Mouse (Mus musculus) B cell, adult 2 months (primary cell): ENCODE data around the gene Tal1.

Experiments used
- DNase-seq, 2 experiments: peaks; one replicate each; pipeline ENCODE4 v3.0.0; 2022

Gene Tal1

DNA sequence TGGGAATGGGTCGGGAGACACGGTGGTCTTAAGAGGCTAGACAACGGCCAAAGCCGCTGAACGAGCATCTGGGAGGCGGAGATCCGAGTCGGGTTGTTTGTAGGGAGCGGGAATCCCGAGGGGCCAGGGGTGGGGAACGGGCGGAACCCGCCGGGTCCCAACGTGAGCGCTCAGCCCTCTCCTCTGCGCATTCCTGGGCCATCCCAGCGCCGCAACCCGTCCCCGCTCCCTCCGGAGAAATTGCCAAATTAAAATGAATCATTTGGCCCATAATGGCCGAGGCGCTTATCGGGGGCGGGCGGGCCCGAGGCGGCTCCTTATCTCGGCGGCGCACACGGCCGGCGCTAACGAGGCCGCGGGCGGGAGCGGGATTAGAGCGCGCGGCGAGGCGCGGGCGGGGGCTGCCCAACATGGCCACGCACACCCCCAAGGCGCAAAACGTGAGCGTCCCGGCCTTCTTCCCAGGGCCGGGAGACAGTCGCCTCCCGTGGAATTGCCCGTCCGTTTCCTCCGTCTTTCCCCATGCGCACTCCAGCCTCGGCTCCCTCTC lies at the start of gene Tal1:
Gene Tal1, plus strand, starts transcription at position 56 of the 550 bp plus-strand sequence.
- peak in 1 of 2 experiments; percentile 36 for DNase-seq

DNA sequence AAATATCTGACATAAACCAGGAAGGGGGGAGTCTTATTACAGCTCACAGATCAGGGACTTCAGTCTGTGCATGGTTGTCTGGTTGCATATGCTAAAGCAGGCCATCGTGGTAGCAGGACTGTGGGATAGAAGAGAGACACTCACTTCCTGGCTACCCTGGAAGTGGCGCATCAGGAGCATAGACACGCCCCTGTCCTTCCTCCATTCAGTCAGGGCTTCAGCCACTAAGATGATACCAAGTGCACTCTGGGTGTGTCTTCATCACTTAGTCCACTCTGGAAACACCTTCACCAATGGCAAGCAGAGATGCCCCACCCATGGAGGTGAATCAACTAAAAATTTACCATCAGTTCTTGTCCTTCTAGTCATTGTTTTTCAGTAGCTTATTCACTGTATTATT lies 42.0 kb upstream of the Tal1 start:
- no peak for DNase-seq

DNA sequence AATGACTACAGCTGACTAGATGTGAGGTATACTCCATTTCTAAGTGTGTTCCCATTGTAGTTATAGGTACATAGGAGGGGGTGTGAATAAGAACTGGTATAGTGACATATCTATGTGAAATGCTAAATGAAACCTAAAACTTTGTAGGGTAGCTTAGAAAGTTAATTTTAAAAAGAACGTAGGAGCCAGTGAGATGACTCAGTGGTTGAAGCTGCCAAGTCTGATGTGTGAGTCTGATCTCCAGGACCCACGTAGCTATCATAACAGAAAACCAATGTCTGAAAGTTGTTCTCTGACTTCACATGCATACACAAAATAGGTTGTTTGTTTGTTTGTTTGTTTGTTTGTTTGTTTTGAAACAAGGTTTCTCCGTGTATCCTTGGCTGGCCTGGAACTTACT lies 36.2 kb upstream of the Tal1 start:
- DNase-seq = no peak

DNA sequence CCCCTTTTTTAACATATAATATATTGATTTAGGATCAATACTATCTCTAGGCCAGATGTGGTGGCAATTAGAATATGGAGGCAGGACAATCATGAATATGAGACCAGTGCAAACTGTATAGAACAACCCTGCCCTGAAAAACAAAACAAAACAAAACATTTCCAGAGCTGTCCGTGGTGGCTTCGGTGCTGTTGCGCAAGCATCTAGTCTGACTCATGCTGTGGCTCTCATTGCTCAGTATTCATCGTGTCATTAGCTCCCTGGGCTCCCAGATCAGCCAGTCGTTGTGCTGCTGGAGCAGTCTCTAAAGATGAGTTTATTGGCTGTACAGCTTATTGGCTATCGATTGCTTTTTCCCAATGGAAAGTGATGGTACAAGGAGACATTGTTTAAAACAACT lies 21.2 kb upstream of the Tal1 start:
- no peak for DNase-seq

DNA sequence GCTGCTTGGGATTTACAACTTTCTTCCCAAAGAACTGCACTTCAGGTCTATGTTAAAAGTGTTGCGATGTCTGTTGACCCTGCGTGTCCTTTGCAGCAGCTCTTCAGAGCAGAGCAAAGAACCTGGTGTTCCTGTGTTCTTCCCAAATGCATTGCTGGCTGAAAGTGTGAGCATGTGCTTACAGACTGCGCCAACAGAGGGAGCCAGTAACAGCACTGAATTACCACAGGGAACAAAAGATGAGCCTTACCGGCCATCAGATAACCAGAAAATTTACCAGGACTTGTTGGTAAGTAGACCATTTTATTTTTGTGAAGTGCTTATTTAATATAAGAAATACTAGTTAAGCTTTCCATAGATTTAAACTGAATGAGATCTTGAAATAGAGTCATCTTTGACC lies 18.0 kb upstream of the Tal1 start:
- DNase-seq = peak; percentile 41 to 45

DNA sequence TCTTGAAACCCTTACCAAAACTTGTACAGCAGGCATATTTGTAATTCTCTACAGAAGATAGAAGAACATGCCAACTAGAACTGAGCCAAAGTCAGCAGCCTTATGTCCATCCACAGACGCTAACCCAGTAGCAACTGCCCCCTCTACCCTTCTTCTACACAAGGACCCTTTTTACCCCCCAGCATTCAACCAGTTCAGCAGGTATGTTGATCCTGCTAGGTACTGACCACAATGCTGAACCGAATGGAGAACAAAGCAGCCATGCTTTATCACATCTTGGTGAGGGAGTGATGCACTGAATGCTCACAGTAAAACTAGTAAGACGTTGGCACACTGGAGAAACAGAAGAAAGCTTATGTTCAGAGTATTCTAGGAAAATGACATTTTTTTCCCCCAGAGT lies 10.6 kb upstream of the Tal1 start:
- no peak for DNase-seq

DNA sequence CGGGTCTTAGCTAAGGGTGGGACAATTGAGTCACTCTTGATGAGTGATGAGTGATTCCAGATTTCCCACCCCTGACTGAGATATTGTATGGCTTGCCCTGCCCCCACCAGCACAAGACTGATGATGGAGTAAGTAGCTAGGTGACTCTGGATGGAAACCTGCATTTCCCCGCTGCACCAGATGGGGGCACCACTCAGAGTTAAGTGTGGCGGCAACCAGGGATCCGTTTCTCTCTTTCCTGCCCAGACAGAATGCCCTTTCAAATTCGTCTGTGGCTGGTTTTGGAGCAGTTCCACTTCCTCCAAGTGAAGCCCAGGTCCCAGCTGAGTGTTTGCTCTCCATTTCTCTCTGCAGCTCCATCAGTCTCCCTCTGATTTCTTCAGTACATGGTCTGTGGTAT lies 8.5 kb upstream of the Tal1 start:
- DNase-seq = peak; percentile 72 to 76

DNA sequence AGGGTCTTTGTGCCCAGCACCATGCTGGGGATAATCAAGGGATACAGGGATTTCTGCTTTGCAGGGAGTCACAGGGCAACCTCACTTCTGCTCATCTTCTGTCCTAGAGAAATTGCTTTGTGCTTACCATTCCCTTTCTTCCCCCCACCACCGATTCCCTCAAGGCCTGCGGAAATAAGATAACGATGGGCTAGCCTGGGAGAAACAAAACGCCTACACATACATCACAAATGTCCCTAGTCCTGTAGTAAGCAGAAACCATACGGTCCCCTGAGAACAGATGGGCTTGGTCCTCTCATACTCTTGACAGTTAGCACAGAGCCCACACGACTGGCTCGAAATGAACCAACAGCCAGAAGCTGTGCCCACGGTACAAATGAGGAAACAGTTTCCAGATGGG lies 8.0 kb upstream of the Tal1 start:
- DNase-seq = no peak

DNA sequence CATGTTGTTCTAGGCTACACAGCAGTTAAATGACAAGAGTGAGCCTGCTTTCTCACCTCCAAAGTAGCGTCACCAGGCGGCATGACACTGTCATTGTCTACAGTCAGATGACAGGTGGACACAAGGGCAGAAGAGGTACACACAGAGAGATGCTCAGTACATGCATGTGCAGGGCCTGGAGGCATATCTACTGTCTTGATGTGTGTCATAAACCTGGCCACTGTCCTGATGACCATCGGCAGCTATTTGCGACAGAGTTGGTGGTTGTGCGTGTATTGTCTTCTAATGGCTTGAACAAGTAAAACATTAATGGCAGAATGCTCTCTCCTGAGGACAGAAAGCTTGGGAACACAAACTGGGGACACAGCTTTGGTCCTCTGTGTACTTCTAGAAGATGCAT lies 5.0 kb upstream of the Tal1 start:
- no peak for DNase-seq

DNA sequence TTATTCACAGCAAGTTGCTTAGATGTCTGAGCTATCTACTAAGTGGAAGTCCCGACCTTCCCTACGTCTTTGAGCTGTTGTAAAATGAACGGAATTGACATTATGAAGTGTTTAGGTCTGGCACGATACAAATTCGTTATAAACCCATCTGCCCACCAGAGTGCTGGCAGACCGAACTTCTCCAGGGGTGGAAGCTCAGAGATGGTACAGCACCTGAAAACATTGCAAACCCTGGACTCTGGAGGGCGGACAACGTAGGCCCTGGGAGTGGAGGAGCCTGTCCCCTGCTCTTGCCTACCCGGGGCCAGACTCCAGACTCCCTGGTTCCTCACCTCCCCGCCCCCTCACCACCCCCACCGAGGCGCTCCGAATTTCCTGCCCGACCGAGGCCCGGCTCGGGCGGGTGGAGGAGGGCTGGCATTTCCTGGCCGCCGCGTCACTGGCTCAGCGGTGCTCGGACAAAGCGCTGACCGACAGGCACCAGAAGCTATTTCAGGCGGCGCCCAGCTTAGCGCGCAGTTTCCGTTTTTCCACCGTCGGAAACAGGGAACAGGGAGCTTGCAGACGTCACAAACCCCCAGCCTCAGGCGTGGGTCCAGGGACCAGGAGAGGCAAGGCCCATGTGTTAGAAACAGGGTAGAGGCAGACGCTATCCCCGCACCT lies 3.8 kb upstream of the Tal1 start:
- no peak for DNase-seq

DNA sequence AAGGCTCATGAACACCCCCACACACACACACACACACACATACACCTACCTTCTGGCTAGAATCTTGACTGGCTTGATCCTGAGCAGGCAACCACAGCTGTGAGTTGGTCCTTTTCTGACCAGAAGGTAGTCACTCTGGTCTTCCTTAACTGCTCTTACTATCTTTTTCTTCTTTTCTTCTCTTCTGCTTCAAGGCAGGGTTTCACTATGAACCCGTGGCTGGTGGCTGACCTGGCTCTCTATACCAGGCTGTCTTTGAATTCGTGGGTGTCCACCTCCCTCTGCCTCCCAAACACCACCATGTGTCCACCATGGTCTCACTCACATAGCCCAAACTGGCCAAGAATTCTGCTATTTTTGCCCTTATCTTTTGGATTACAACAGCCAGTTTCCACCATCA lies 1.2 kb upstream of the Tal1 start:
- DNase-seq = no peak

DNA sequence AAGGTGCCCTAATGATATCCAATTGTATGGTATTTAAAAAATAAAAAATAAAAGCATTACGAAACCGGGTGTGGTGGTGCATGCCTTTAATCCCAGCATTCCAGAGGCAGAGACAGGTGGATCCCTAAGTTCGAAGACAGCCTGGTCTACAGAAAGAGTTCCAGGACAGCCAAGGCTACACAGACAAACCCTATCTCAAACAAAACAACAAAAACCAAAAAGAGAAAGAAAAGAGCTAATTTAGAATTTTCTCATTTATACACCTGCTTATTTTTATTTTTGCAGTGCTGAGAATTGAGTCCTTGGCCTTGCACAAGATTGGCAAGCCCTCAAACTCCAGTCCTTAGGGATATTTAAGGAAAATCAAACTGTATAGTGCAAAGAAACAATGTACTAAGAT lies 535 bp upstream of the Tal1 start:
- no peak for DNase-seq

DNA sequence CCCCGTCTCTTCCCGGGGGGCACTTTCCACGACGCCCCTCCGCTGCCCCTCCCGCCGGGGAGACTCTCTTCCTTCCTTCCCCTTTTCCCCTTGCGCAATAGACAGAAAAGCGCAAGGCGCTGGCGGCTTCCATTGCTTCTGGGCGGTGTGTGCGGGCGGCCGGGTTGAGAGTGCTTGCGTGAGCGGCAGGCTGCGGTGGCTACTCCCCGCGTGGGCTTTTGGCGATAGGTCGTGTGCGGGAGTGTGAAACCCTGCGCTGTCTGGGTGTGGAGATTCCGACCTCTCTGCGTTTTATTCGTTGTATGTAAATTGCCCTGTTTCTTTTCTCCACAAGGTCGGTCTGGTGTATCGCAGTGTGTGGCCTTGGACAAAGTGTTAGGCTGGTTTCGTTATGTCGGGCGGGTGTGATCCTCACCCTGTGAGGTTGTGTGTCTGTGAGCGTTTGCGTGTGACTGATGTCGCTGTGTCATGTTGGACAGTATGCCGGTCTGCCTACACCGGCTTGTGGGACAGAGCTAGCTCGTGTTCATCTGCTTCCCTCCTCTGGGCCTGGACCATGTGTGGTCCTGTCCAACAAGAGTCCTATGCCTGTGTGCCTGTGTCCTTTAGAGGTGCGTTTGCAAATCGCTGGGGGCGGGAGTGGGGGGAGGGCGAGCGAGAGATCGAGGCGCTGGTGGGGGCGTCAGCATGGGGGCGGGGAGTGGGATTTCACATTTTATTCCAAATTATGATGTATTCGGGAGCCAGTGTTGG lies 871 bp downstream of the Tal1 start:
- peak; percentile 50 to 62 for DNase-seq

DNA sequence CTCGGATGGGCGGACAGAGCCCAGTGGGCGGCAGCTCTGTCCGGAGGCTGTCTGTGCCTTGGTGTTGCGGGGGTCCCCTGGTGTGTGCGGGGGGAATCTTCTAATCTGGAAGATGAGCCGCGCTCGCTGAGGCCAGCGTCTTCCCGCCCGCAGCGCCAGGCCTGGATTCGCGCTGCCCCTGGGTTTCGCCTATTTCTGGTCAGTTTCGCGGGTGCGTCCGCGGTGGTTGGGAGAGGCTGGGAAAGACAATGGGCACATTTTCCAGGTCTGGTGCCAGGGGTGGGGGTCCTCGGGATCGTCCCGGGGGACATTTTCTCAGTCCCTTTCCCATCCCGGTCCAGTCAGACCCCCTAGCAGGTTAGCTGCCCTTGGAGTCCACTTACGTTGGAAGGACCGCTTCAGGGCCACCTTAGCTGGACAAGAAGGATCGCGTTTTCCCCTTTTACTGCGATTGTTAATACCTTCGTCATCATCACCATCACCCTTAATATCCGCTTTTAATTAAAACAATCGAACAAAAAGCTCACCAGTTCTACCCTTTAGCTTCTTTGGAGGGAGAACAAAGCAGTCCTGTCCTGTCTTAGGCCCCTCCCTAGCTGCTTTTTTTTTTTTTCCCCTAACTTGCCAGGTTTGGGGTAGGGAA lies 1.6 kb downstream of the Tal1 start:
- DNase-seq = peak in 1 of 2 experiments; percentile 27

DNA sequence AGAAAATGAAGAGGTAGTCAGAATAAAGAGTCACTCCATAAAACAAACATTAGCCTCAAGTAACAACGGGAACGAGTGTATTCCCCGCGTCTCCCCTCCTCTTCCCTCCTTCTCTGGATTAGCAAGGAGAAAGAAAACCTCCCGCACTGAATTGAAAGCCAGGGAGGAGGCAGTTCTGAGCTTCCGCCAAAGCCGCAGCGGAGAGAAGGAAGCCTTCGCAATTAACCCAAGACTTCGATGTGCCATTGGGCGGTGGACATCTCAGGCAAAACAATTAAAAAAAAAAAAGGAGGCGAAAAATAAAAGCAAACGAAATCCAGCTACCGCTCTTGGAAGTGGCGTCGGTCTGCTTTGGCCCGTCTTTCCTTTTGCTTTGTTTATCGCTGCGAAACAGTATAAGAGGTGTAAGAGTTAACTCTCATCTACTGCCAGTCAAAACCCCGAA lies 2.1 kb downstream of the Tal1 start:
- DNase-seq = peak in 1 of 2 experiments; percentile 40

DNA sequence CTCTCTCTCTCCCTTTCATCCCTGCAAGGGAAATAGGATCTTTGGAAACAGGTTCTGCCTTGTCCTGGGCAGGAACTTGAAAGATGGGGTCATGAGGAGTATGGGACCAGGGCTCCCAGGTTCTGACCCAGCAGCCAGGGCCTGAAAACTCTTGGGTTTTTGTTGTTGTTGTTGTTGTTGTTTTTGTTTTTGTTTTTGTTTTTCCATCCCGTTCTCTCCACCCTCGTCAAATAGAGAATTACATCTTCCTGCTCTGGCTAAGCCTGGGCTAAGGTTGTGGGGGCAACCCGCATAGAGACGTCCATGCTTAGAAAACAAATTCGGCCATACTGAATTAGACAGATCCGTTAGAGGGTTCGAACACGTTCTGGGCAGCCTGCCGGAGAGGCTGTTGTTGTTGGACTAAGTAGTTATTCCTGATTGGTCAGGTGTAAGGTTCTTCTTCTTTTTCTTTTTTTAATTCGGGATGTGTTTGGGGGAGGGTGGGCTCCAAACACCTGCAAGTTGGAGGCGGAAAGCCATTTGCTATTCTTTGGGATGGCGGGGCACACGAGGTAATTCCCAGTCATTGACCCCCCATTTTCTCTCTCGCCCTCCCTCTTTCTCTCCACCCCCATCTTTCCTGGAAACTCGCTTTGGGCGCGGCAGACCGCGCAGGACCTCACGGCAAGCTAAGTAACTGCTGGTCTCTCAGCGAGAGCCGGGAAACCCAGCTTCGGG lies 2.8 kb downstream of the Tal1 start:
- DNase-seq = no peak

DNA sequence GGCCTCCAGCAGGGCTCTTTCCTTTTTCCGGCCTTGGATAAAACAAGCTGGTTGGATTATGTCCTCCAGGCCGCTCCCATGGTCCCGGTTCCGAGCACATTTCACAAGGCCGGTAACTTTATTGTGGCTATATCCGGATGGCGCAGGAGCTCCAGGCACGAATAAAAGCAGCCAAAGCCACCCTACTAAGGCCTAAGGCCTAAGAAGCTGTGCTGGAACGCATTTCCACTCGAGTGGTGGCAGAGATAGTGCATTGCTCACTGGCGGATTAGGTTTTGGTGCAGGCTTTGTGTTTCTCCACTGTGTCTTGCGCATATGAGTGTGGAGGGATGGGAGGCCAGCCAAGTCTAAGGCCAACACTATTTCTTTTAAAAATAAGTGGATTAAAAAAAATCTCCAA lies 3.6 kb downstream of the Tal1 start:
- DNase-seq = no peak

DNA sequence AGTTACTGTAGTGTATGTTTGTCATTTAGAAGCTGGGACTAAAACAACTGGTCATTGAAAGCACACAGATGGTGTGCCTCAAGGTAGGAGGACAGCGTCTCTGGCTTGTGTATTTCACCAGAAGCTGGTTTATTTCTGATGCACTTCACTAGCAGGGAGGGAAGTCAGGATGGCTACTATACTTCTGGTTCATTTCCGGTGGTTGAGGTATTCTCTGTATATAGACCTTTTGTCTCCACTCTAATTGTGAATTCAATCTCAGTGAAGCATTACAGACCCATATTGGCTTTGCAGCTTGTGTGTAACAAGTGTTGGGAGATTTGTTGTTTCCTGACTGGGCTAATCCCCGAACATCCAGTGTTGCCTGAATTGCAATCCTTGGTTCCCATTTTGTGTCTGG lies 4.5 kb downstream of the Tal1 start:
- no peak for DNase-seq

DNA sequence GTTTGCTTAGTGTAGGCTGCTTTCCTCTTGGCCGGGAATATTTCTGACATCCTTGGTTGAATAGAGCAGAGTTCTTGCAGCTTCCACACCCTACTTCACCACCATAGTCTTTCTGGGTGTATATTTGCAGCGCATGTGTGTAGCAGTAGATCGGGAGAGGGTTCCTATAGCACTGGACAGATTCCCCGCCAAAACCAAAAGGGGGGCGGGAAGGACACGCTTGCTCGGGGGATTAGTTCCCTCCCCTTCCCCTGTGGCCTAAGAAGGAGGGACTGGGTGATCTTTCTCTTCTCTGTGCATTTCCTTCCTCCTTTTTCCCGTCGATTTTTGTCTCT lies 6.3 kb downstream of the Tal1 start:
- DNase-seq = no peak

DNA sequence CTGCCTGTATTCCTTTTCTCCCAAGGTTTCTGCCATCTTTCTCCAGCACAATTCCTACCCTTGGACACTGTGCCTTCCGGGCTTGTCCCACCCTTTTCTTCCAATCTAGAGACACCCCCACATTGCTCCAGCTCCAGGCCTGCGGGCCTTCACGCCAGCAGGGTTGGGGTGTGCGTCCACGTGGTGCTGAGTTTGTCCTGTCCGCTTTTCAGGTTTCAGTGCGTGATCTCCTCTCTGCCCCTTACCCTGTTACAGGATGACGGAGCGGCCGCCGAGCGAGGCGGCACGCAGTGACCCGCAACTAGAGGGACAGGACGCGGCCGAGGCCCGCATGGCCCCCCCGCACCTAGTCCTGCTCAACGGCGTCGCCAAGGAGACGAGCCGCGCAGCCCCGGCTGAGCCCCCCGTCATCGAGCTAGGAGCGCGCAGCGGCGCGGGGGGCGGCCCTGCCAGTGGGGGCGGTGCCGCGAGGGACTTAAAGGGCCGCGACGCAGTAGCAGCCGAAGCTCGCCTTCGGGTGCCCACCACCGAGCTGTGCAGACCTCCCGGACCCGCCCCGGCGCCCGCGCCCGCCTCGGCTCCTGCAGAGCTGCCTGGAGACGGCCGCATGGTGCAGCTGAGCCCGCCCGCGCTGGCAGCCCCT lies 6.8 kb downstream of the Tal1 start:
- DNase-seq = peak; percentile 35 to 39

DNA sequence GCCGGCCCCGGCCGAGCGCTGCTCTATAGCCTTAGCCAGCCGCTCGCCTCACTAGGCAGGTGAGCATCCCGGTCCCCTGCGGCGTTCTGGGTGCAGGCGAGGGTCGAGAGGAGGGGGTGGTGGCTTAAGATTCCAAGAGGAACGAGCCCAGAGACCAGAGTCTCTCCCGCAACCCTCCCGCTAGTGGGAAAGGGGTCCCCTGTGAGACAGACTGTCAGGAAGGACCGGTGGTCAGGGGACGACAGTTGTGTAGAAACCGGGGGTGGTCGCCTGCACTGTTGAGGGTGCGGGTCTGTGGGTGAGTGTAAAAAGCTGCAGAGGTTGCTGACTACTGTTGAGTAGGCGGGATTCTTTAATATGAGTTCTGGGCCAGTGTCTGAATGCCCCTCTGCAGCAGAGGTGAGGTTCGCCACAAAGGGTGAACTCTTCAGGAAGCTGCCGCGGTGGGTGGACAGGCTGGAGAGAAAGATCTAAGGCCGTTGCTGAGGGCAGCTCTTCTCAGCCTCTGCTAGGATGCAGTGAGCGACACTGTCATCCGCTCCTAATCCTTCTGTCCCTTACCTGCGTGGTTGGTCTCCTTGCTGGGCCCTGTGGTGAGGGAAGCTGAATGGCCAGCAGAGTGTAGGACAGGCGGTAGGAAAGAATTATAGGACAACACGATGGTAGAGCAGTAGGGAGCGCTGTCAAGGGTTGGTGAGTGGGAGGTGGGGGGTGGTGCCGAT lies 7.5 kb downstream of the Tal1 start:
- no peak for DNase-seq

DNA sequence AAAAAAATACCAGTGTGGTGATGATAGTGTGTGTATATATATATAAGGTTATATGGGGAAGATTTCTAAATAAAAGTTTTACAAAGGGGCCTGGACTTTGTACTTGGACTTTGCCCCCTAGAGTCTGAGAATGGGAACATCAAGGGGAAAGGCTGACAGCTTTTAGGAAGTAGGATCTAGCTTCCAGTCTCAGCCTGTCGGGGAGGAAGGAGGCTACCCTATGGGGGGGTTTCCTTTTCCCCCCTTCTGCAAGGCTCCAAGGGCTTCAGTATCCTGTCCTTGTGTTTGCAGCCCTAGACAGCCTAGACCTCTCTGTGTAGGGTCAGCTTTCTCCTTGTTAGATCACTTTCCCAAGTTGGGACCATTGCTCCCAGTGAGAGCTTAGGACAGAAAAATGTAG lies 15.4 kb downstream of the Tal1 start:
- DNase-seq = no peak
